Mouse (Mus musculus) CH12.LX (cell line): ENCODE results near the gene Mgll. TPM values are rescaled to one million over a fixed set of nuclear protein-coding genes. Genes with fewer than 3 reads are reported as not detected.

ENCODE experiments used
- DNase-seq: peaks from one replicate; pipeline ENCODE4 v3.0.0-alpha.2; 2013; ENCODE audit errors: extremely low read depth
- H3K27ac ChIP-seq: 2 replicates; pipeline ENCODE4 v1.5.1; 2012; ENCODE audit warnings: low read depth, mild to moderate bottlenecking, control low read depth, moderate library complexity; ENCODE audit not compliant: insufficient read depth
- H3K27me3 ChIP-seq: replicated peaks from 2 replicates; pipeline ENCODE3; 2012; ENCODE audit warnings: inconsistent platforms
- H3K36me3 ChIP-seq, 2 experiments: replicated peaks in 1 of 2; 2 replicates each; pipeline versions ENCODE3 to v1.6.1; 2012; ENCODE audit warnings: inconsistent platforms in 1 of 2, low read length in 1 of 2, mild to moderate bottlenecking in 1 of 2, mixed read lengths in 1 of 2, moderate library complexity in 1 of 2; ENCODE audit not compliant: control insufficient read depth in 1 of 2, insufficient read depth in 1 of 2
- H3K4me1 ChIP-seq, 2 experiments: 2 replicates each; pipeline ENCODE4 v1.6.1; 2012; ENCODE audit warnings: inconsistent platforms in 1 of 2, moderate library complexity in 1 of 2; ENCODE audit not compliant: insufficient read depth in 2 of 2, control insufficient read depth in 1 of 2
- H3K4me2 ChIP-seq: 2 replicates; pipeline ENCODE4 v1.6.1; 2012; ENCODE audit warnings: low read depth, mild to moderate bottlenecking, control low read depth; ENCODE audit not compliant: poor library complexity, insufficient read depth, severe bottlenecking
- H3K4me3 ChIP-seq, 3 experiments: fragments of 150-350 bp in 1 of 3; sonication (generic) in 1 of 3; replicated peaks in 1 of 3; 2 replicates each; pipeline versions ENCODE3 to v1.5.1; 2011 to 2012; ENCODE audit warnings: low read depth in 2 of 3, low read length in 2 of 3, mild to moderate bottlenecking in 2 of 3, moderate library complexity in 2 of 3, control low read depth in 1 of 3, improper control_type of control experiment in 1 of 3, inconsistent platforms in 1 of 3, mixed read lengths in 1 of 3; ENCODE audit not compliant: poor library complexity in 1 of 3
- H3K79me2 ChIP-seq: replicated peaks from 2 replicates; pipeline ENCODE4 v1.6.1; 2012; ENCODE audit warnings: mild to moderate bottlenecking, moderate library complexity; ENCODE audit not compliant: control insufficient read depth, poor library complexity, insufficient read depth, severe bottlenecking; ENCODE audit errors: extremely low read depth
- H3K9ac ChIP-seq: 2 replicates; pipeline ENCODE4 v1.6.1; 2012; ENCODE audit warnings: low read depth, mild to moderate bottlenecking, control low read depth, moderate library complexity; ENCODE audit not compliant: insufficient read depth
- H3K9me3 ChIP-seq: replicated peaks from 2 replicates; pipeline ENCODE3; 2012; ENCODE audit warnings: low read length, inconsistent platforms, mixed read lengths
- CHD2 ChIP-seq: IDR thresholded peaks from 2 replicates; pipeline ENCODE4 v1.6.1; 2011; ENCODE audit warnings: low read length, improper control_type of control experiment
- E2F4 ChIP-seq: IDR thresholded peaks from 2 replicates; pipeline ENCODE4 v1.6.1; 2011; ENCODE audit warnings: low read depth, low read length, improper control_type of control experiment; ENCODE audit not compliant: insufficient replicate concordance
- ETS1 ChIP-seq: conservative IDR thresholded peaks from 2 replicates; pipeline ENCODE4 v1.6.1; 2012; ENCODE audit warnings: low read depth, mild to moderate bottlenecking, inconsistent platforms, low read length, improper control_type of control experiment, moderate library complexity
- GABPA ChIP-seq: IDR thresholded peaks from 2 replicates; pipeline ENCODE4 v1.6.1; 2012; ENCODE audit warnings: low read depth, low read length, improper control_type of control experiment, inconsistent platforms; ENCODE audit not compliant: insufficient replicate concordance
- IRF4 ChIP-seq: IDR thresholded peaks from 2 replicates; pipeline ENCODE4 v1.6.1; 2014; ENCODE audit warnings: low read depth, mild to moderate bottlenecking, inconsistent platforms, low read length, improper control_type of control experiment
- JUN ChIP-seq: IDR thresholded peaks from 2 replicates; pipeline ENCODE4 v1.6.1; 2011; ENCODE audit warnings: low read depth, mild to moderate bottlenecking, low read length, improper control_type of control experiment, moderate library complexity; ENCODE audit not compliant: insufficient read depth
- JUND ChIP-seq: conservative IDR thresholded peaks from 2 replicates; pipeline ENCODE4 v1.6.1; 2011; ENCODE audit warnings: low read depth, low read length, improper control_type of control experiment
- MAFK ChIP-seq: IDR thresholded peaks from 2 replicates; pipeline ENCODE4 v1.6.1; 2011; ENCODE audit warnings: low read length, improper control_type of control experiment; ENCODE audit not compliant: insufficient replicate concordance
- MAZ ChIP-seq: IDR thresholded peaks from 2 replicates; pipeline ENCODE4 v1.6.1; 2012; ENCODE audit warnings: low read depth, mild to moderate bottlenecking, inconsistent platforms, low read length, improper control_type of control experiment, moderate library complexity
- MYC ChIP-seq: IDR thresholded peaks from 2 replicates; pipeline ENCODE4 v1.6.1; 2011; ENCODE audit warnings: low read depth, mild to moderate bottlenecking, improper control_type of control experiment, low read length
- PAX5 ChIP-seq: IDR thresholded peaks from 2 replicates; pipeline ENCODE4 v1.6.1; 2012; ENCODE audit warnings: low read length, inconsistent platforms, mixed read lengths
- SMC3 ChIP-seq: IDR thresholded peaks from 2 replicates; pipeline ENCODE4 v1.6.1; 2011; ENCODE audit warnings: low read depth, low read length, improper control_type of control experiment
- UBTF ChIP-seq: IDR thresholded peaks from 2 replicates; pipeline ENCODE4 v1.6.1; 2012; ENCODE audit warnings: low read depth, mild to moderate bottlenecking, inconsistent platforms, low read length, improper control_type of control experiment, moderate library complexity
- USF1 ChIP-seq: IDR thresholded peaks from 2 replicates; pipeline ENCODE4 v1.6.1; 2014; ENCODE audit warnings: low read depth, mild to moderate bottlenecking, inconsistent platforms, low read length, improper control_type of control experiment
- ZNF384 ChIP-seq: IDR thresholded peaks from 2 replicates; pipeline ENCODE4 v1.6.1; 2012; ENCODE audit warnings: low read depth, low read length, improper control_type of control experiment, inconsistent platforms
- dilution Hi-C: fragments of 300-500 bp; cut with MboI; formaldehyde crosslinking; loops from 2 replicates; pipeline ENCODE4 v1.14.3; 2020; ENCODE audit warnings: low sequenced_read_pairs; ENCODE audit not compliant: extremely low pct_unique_long_range_greater_than_20kb, extremely low pct_ligation_motif_present
- in situ Hi-C: fragments of 300-500 bp; cut with MboI; formaldehyde crosslinking; loops from 3 replicates; pipeline ENCODE4 v1.14.3; 2019; ENCODE audit warnings: low sequenced_read_pairs, low pct_ligation_motif_present, low pct_unique_long_range_greater_than_20kb, mixed read lengths
- polyA plus RNA-seq: library from polyadenylated mRNA; unstranded; fragments of >175 nt; gene quantifications from 2 replicates; pipeline ENCODE4 v1.2.1, GENCODE M21; 2012; ENCODE audit warnings: low read depth; ENCODE audit not compliant: insufficient read length
- total RNA-seq, 2 experiments: library from RNA; depleted of rRNA; stranded (reverse); fragments of 300-350 nt in 1 of 2; fragments of >200 nt in 1 of 2; gene quantifications; 2 replicates each; pipeline ENCODE4 v1.2.3; 2012 to 2014

Mgll gene
- total and polyA plus RNA-seq, 3 experiments, result 60.8 to 81.1 (median 76.5) TPM

GRCm38 (mm10) chr6:88781919-88782318 lies 57.7 kb downstream of the Mgll start:
- Histone ChIP-seq H3K9ac (no peak overlapping the region), H3K4me1 (peaks cover 35 to 82% of the 10 kb centered on the region in 2 experiments), H3K27ac (no peak overlapping the region), H3K27me3 (no peaks in the 10 kb centered on the region), H3K9me3 (no peaks in the 10 kb centered on the region), H3K79me2 (peaks cover 42% of the 10 kb centered on the region), H3K4me2 (no peak overlapping the region), H3K36me3 (peaks cover 42 to 61% of the 10 kb centered on the region in 2 experiments), H3K4me3 (no peak overlapping the region)
- in situ Hi-C loops (no loop called here), dilution Hi-C loops (no loop called here)
- TF ChIP-seq PAX5, result no peak
- TF ChIP-seq SMC3, result no peak
- TF ChIP-seq ETS1, result no peak
- TF ChIP-seq ZNF384, result no peak
- TF ChIP-seq E2F4, result no peak
- no peak for TF ChIP-seq JUN
- no peak for TF ChIP-seq MYC
- no peak for TF ChIP-seq MAFK
- no peak for TF ChIP-seq UBTF
- TF ChIP-seq JUND, result no peak
- no peak for TF ChIP-seq IRF4
- TF ChIP-seq USF1, result no peak
- no peak for TF ChIP-seq MAZ
- no peak for TF ChIP-seq CHD2
- no peak for DNase-seq

- peak; percentile 66 for DNase-seq
- H3K79me2 ChIP-seq, result peaks cover 35% of the 10 kb centered on the region
- no peak overlapping the region for H3K4me3 ChIP-seq
- dilution Hi-C loops (no loop called here), in situ Hi-C loops (no loop called here)
- H3K4me1 ChIP-seq, result peaks cover 29 to 72% of the 10 kb centered on the region in 2 experiments
- no peak for TF ChIP-seq GABPA
- TF ChIP-seq MYC, result no peak
- H3K9ac ChIP-seq, result no peak overlapping the region
- peaks cover 50 to 71% of the 10 kb centered on the region in 2 experiments for H3K36me3 ChIP-seq
- H3K9me3 ChIP-seq, result no peaks in the 10 kb centered on the region
- H3K27me3 ChIP-seq, result no peaks in the 10 kb centered on the region
- no peak overlapping the region for H3K4me2 ChIP-seq
- no peak overlapping the region; the same call in 1 of the 2 replicates for H3K27ac ChIP-seq
These were observed 58.8 kb downstream of the Mgll start for GRCm38 (mm10) chr6:88782981-88783397.
